ENCODE assay signal across 19 mouse cellular contexts in genomic region chr3:27550409-27550808, GRCm38 (mm10).
DNase-seq lines count a peak whose midpoint lies in the region; ATAC-seq and TF ChIP-seq lines count a peak whose summit lies in the region.
"Had no signal": no experiment of that assay in that cellular context is flagged by ENCODE, and none has a peak within 500 bp of the region (broad histone marks: within the 10 kb centered on the region; RNA-seq: fewer than 3 reads in every experiment).

No protein-coding gene starts in this region.

- H3K4me1 ChIP-seq in heart, postnatal 0 days (ENCODE audit: control insufficient read depth, insufficient read depth) = peaks cover 6% of the 10 kb centered on the region; the same call in 1 of the 2 replicates
- H3K4me1 ChIP-seq in liver, postnatal 0 days (ENCODE audit: insufficient read depth) = 0 out of 2 replicates have a peak, but pooled peaks cover 3% of the 10 kb centered on the region
- no peaks in the 10 kb centered on the region for H3K4me1 ChIP-seq in liver, embryonic 12.5 days
- no peaks in the 10 kb centered on the region for H3K4me1 ChIP-seq in hindbrain, embryonic 13.5 days (replicated peaks)
- H3K4me1 ChIP-seq: embryonic facial prominence, embryonic 15.5 days; hindbrain, embryonic 12.5 days had no signal

- ATAC-seq in heart, postnatal 0 days (ENCODE audit: insufficient read depth, low read depth) = no peak
- no peak for ATAC-seq in liver, postnatal 0 days
- no peak for ATAC-seq in liver, embryonic 12.5 days
- no peak for ATAC-seq in Patski
- ATAC-seq in hindbrain, embryonic 13.5 days (ENCODE audit: low FRiP score) = no peak
- ATAC-seq: forebrain, embryonic 14.5 days; inflammation-experienced regulatory T-cells, adult 6 months had no signal

- H3K9me3 ChIP-seq in heart, postnatal 0 days (replicated peaks; ENCODE audit: control insufficient read depth, low read length) = no peaks in the 10 kb centered on the region
- H3K9me3 ChIP-seq in liver, postnatal 0 days (ENCODE audit: low read length) = no peaks in the 10 kb centered on the region
- H3K9me3 ChIP-seq in liver, embryonic 12.5 days (replicated peaks) = no peaks in the 10 kb centered on the region
- no peaks in the 10 kb centered on the region for H3K9me3 ChIP-seq in hindbrain, embryonic 13.5 days
- H3K9me3 ChIP-seq: embryonic facial prominence, embryonic 15.5 days; hindbrain, embryonic 12.5 days had no signal

- no peak for DNase-seq in heart, postnatal 0 days (ENCODE audit: low spot score)
- DNase-seq in heart, postnatal 10 days = no peak
- DNase-seq in liver, postnatal 0 days = no peak
- DNase-seq in 416B (ENCODE audit: low read depth) (peak; percentile 31), Patski (ENCODE audit: low read depth, low spot score) (no peak)
- DNase-seq: adrenal gland, postnatal 36 days; cerebellum, adult 9-10 months; gastrocnemius, postnatal 14 days; kidney, adult 8-10 months; kidney, postnatal 14 days; right cerebral cortex, postnatal 4 days; thymus, postnatal 36 days had no signal

- 97% methylated on average over 1 of the region's 1 CpGs for WGBS in heart, postnatal 0 days
- 68% methylated on average over 1 of the region's 1 CpGs for WGBS in liver, postnatal 0 days (ENCODE audit: insufficient replicate concordance)
- 67% methylated on average over 1 of the region's 1 CpGs for WGBS in liver, embryonic 12.5 days (ENCODE audit: insufficient replicate concordance)
- WGBS in hindbrain, embryonic 13.5 days = 97% methylated on average over 1 of the region's 1 CpGs

- POLR2A ChIA-PET in Patski (lab: Charles Lee) = no interaction called here

- TF ChIP-seq CTCF in heart, postnatal 0 days (IDR thresholded peaks at IDR 0.05; ENCODE audit: low read depth) = peak; percentile 8
- peak; percentile 26; the same call in 1 of the 2 replicates for TF ChIP-seq CTCF in liver, postnatal 0 days (IDR thresholded peaks at IDR 0.05; ENCODE audit: low read depth)
- TF ChIP-seq CTCF in Patski (IDR thresholded peaks at IDR 0.05) = peak; percentile 61

- intact Hi-C loops in heart, postnatal 10 days (cut with DNase I) = no loop called here

- H3K4me2 ChIP-seq in heart, postnatal 0 days (ENCODE audit: low read depth, low read length) = no peak overlapping the region
- no peak overlapping the region for H3K4me2 ChIP-seq in liver, postnatal 0 days (ENCODE audit: low read depth, low read length)
- H3K4me2 ChIP-seq in liver, embryonic 12.5 days = no peak overlapping the region
- H3K4me2 ChIP-seq in hindbrain, embryonic 13.5 days = no peak overlapping the region
- H3K4me2 ChIP-seq: embryonic facial prominence, embryonic 15.5 days; hindbrain, embryonic 12.5 days had no signal

- CTCF ChIA-PET in Patski (lab: Charles Lee) = interaction anchor here (1.4 kb wide), 1 partner anchor 13 kb away, joined by 3 read pairs; no protein-coding TSS in a partner anchor

- in situ Hi-C loops in Patski (cut with MboI; ENCODE audit: low pct_unique_long_range_greater_than_20kb) = no loop called here

- H3K9ac ChIP-seq in heart, postnatal 0 days (replicated peaks; ENCODE audit: low read depth, low read length) = no peak overlapping the region
- no peak overlapping the region for H3K9ac ChIP-seq in liver, postnatal 0 days (replicated peaks)
- no peak overlapping the region for H3K9ac ChIP-seq in liver, embryonic 12.5 days
- no peak overlapping the region for H3K9ac ChIP-seq in hindbrain, embryonic 13.5 days
- H3K9ac ChIP-seq: embryonic facial prominence, embryonic 15.5 days; hindbrain, embryonic 12.5 days had no signal

- H3K27me3 ChIP-seq in heart, postnatal 0 days (ENCODE audit: control insufficient read depth, insufficient read depth, low read length) = no peaks in the 10 kb centered on the region
- H3K27me3 ChIP-seq in liver, postnatal 0 days (ENCODE audit: insufficient read depth, low read length) = no peaks in the 10 kb centered on the region
- no peaks in the 10 kb centered on the region for H3K27me3 ChIP-seq in liver, embryonic 12.5 days (replicated peaks)
- H3K27me3 ChIP-seq in Patski = no peaks in the 10 kb centered on the region
- no peaks in the 10 kb centered on the region for H3K27me3 ChIP-seq in hindbrain, embryonic 13.5 days
- H3K27me3 ChIP-seq: embryonic facial prominence, embryonic 15.5 days; hindbrain, embryonic 12.5 days had no signal

- no peak overlapping the region for H3K4me3 ChIP-seq in heart, postnatal 0 days (ENCODE audit: low read depth, low read length)
- no peak overlapping the region for H3K4me3 ChIP-seq in liver, postnatal 0 days (ENCODE audit: low read depth, low read length)
- no peak overlapping the region for H3K4me3 ChIP-seq in liver, embryonic 12.5 days
- no peak overlapping the region for H3K4me3 ChIP-seq in hindbrain, embryonic 13.5 days
- H3K4me3 ChIP-seq: embryonic facial prominence, embryonic 15.5 days; hindbrain, embryonic 12.5 days had no signal

- no peak overlapping the region for H3K27ac ChIP-seq in heart, postnatal 0 days (ENCODE audit: low read depth)
- H3K27ac ChIP-seq in liver, postnatal 0 days (ENCODE audit: low read depth) = no peak overlapping the region; the same call in 1 of the 2 replicates
- no peak overlapping the region for H3K27ac ChIP-seq in liver, embryonic 12.5 days
- H3K27ac ChIP-seq in hindbrain, embryonic 13.5 days = no peak overlapping the region
- H3K27ac ChIP-seq: embryonic facial prominence, embryonic 15.5 days; hindbrain, embryonic 12.5 days; macrophage had no signal

- H3K36me3 ChIP-seq in heart, postnatal 0 days (replicated peaks; ENCODE audit: control insufficient read depth, insufficient read depth, low read length) = peaks cover 13% of the 10 kb centered on the region
- peaks cover 11% of the 10 kb centered on the region for H3K36me3 ChIP-seq in liver, postnatal 0 days (replicated peaks; ENCODE audit: insufficient read depth, low read length)
- peaks cover 4% of the 10 kb centered on the region for H3K36me3 ChIP-seq in liver, embryonic 12.5 days
- H3K36me3 ChIP-seq in hindbrain, embryonic 13.5 days = peaks cover under 1% of the 10 kb centered on the region; the same call in 1 of the 2 replicates

- no peak for TF ChIP-seq EP300 in heart, postnatal 0 days (IDR thresholded peaks at IDR 0.05; ENCODE audit: low read depth)
- no peak for TF ChIP-seq EP300 in liver, postnatal 0 days (IDR thresholded peaks at IDR 0.05; ENCODE audit: low read depth)

Comparison
In these comparisons a context has a peak if more than half of its experiments do, and no peak if none do; other contexts are left out.
1. CTCF ChIP-seq: peak in every context shown above with its lines; median percentile 61 in Patski; 26 in liver, postnatal 0 days; 8 in heart, postnatal 0 days.